Mouse (Mus musculus): ENCODE measurements around the gene Sipa1l1.

Gene Sipa1l1

DNA sequence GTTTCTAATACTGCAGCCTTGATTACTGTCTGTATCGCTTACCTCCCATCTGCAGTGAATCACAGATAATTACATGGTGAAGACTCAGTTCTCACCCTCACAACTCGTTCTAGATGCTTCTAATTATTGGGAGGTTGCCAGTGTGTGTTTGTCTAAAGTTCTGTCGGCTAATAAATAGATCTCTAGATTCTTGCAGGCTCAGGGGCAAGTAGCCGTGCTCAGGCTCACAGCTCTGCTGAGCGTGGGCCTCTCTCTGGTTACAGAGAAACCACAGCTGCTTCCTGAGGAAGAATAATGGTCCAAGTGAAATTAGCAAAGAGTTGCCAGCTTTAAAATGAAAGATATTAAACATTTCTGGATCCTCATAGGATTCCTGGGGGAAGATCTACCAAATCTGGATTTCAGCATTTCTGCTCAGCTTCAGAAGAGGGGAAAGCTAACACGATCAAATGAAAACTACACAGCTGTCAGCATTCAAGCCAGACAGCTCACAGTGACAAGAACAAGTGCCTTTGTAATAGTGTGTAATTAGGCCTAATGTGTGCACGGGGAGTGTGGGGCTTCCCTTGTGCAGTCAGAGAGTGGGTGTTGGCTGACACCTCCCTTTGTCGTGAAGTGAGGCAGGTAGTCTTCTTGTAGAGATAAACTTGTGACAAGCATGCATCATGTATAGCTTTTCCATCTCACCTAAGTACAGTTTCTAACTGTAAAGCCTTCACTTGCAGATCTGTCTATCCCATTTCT, 225.2 kb downstream of the Sipa1l1 start:
- no peak for DNase-seq

DNA sequence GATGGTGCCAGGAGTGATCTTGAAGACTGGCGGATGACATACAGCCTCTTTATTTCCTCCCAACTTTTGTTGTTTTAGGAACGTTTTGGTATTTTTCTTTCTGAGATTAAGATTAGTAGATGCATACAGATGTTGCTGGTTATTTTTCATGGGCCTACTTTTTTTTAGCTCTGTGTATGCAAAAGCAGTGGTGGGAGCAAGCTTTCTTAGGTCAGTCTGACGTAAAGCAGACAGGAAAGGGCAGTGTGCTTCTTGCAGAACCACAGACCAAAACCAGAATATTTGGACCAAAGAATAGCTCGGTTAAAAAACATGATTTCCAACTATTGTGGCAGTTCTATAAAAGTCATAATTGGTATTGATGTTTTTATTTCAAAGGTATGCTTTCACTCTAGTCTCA, 226.1 kb downstream of the Sipa1l1 start:
- no peak for DNase-seq

DNA sequence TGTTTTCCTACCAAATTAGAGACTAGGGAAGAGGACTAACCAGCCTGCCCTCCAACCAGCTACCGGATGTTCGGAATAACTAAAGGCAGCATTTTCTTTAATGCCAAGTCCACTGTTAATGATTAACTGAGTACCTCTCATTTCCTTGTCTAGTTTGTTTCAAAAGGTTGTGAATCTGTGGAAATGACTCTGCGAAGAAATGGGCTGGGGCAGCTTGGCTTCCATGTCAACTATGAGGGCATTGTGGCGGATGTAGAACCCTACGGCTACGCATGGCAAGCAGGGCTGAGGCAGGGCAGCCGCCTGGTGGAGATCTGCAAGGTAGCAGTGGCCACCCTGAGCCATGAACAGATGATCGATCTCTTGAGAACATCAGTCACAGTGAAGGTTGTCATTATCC, 228.1 kb downstream of the Sipa1l1 start:
- DNase-seq, result no peak

DNA sequence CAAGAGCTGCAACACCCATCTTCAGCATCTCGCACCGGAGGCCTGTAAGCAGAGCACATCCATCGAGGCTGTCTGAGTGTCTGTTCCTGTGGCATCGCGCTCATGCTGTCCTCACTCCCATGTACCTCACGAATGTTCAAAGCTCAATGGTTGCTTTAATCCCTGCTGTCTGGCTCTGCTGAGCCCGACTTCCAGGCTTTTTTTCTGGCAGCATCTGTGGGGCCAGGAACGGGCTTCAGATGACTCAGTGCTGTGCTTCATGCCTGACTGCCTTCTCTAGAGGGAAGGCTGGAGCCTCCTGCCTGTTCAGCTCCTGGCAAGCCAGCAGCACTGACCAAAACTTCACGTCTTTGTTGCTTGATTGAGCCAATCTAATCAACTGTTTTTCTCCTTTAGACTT, 228.6 kb downstream of the Sipa1l1 start:
- DNase-seq, result no peak

DNA sequence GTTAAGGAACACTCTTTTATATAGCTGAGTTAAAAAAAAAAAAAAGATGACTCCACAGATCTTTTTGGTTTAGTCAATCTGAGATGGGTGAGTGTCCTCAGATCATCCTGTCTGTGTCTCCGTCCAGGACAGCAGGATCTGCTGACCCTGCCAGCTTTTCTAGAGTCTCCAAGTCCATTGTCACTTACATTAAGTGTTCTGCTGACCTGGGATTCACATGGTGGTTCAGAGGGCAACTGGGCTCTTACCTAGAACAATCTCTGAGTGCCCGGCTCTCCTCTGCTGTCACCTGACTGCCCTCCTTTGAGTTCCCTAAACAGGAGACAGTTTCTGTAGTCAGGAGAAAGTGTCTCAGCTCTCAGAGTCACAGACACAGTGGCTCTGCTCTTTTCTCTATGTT, 229.8 kb downstream of the Sipa1l1 start:
- DNase-seq, result no peak

DNA sequence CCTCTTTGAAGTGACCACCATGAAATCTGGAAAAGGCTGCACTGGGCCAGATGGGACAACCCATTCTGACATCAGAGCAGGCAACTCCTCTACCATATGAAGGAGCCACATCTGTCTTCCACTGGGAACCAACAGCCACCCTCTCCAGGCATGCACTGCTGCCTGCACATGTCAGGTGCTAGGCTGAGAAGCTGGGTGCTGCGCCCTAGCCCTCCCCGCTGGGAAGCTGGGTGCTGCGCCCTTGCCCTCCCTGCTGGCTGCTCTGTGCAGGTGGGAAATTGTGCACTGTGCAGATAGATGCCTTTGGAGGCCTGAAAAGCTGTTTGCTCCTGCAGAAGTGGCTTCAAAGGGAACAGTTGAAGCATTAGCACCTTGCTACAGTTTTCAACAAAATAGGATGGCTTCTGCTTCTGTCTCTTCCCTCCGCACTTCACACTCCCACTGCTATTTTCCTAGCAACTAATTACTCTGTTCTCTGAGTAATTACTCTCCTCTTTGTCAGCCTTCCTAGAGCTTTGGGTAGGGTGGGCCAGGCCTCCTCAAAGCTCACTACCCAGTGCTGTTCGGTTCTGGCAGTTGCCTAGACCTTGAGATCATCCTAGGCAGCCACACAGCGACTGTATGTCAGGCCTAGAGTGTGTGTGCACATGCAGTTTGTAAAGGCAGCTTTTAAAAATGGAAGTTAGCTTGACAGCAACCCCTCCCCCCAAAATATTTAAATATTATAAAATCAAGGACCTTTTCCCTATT, 231.0 kb downstream of the Sipa1l1 start:
- peak; percentile 36 for DNase-seq

DNA sequence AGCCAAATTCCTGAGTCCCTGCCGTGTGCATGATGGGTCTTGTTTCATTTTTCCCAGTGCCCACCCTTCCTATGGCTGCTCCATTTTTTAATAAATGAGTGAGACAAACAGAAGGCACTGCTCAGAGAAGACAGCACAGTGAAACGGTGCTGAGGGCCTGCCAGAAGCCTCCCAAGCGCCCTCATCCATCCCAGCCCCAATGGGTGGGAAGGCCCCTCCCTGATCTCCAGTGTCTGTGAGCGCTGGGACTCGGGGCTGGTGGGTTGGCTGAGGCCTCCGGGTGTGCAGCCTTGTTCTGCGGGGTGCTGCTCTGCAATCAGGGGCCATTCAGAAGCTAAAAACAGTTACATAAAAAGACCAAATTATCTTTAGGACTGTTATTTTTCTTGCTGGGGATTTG, 231.7 kb downstream of the Sipa1l1 start:
- DNase-seq, result no peak

DNA sequence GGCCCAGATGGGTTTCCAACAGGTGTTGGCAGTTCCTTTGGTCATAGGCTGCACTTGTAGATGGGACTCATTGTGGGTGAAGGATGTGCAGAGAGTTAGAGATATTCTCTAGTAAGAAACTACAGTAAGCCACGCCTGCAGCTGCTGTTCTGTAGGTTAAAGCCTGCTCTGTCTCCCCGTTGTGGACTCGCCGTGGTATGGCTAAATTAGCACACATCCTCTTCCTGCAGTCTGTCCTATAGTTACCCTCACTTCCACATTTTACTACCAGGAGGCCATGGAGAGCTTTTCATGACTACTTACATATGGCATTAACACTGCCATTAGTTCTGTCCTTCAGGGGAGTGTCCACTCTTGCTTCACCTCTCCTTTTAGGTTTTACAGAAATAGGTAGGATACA, 232.3 kb downstream of the Sipa1l1 start:
- DNase-seq, result no peak

DNA sequence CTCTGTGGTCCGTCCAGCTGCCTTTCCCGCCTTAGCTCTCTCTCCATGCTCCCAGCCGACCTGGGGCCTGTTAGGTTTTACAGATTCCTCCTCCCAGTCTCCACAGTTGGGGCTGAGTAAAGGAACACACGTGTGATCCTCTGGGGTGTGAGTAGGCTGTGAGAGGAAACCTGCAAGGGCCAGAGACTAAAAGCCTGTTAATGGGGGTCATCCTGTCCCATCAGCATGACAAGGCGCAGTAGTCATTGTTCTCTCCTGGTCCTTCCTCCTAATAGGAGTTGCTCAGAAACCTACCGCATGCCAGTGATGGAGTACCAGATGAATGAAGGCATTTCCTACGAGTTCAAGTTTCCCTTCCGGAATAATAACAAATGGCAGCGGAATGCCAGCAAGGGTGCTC, 233.5 kb downstream of the Sipa1l1 start:
- no peak for DNase-seq

DNA sequence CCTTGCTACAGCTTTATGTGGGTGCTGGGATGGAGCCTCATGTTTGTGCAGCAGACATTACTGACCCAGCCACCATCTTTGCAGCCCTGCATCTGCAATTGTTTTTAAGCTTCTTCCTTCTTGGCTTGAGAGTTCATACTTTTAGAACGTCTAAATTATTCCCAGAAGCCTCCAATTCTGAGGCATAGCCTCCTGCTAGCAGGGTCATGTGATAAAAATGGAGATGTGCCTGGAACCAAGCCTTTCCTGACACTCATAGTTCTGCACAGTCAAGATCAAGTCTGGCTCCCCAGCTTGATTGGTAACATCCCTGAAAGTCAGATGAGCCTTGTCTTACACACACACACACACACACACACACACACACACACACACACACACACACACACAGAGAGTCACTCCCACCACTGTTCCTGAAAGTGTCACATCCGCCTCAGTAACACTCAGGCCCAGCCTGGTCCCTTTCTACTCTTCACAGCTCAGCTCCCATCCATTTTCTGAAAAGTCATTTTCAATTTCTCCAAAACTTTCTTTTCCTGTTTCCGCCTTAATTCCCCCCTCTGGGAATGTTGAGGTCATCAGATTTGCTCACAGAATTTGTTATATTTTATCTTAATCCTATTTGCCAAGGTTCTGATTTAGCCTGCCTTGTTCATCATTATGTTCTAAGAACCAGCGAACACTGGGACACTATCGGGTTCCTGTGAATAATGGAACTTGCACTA, 238.6 kb downstream of the Sipa1l1 start:
- no peak for DNase-seq

DNA sequence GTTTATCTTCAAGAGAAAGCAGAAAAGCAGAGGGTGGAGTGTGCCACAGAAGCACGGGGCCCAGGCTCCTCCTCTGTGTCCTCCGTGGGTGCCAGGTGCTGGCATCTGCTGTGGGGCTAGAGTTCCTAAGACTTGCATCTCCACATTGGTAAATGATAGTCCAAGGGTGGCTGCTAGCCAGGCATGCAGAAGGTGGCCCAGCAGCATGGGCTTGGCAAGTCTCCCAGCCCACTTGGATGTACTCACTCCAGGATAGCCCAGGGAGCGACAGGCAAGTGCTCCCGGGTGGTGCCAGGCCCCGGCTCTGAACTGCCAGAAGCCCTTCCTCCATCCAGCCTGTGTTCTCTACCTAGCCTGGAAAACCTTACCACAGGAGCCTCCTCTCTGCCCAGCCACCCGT, 239.4 kb downstream of the Sipa1l1 start:
- DNase-seq, result no peak

DNA sequence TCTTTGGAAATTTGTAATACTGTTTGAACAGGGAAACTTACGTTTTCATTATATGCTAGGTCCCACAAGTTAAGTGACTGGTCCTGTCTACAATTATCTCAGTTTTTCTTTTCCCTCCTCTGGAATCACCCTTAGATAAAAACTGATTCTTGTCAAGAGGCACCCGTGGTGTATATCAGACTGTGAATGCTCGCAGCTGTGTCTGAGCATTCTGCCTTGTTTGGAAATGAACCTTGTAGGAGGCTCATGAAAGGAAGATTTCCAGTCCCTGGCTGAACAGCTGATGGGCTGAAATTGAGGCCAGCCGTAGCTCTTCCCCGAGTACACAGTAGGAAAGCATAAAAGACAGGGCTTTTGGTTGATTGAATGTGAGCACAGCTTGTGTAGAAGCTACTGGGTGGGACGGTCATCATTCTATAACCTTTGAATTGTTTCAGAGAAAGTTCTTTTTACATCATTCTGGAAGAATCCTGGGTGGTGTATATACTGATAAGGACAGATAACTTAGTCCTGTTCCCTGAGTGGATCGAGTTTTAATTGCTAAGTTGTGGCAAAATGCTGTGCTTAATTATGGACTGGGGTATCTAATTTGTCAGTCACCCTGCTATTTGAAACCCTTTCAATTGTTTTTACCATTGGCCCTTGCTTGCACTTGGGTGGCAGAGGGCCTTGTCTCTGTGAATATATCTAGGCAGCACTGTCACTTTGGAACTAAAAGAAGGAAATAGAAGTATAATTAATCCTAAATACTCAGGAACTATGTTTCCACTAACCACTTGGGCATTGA, 240.8 kb downstream of the Sipa1l1 start:
- DNase-seq, result no peak

DNA sequence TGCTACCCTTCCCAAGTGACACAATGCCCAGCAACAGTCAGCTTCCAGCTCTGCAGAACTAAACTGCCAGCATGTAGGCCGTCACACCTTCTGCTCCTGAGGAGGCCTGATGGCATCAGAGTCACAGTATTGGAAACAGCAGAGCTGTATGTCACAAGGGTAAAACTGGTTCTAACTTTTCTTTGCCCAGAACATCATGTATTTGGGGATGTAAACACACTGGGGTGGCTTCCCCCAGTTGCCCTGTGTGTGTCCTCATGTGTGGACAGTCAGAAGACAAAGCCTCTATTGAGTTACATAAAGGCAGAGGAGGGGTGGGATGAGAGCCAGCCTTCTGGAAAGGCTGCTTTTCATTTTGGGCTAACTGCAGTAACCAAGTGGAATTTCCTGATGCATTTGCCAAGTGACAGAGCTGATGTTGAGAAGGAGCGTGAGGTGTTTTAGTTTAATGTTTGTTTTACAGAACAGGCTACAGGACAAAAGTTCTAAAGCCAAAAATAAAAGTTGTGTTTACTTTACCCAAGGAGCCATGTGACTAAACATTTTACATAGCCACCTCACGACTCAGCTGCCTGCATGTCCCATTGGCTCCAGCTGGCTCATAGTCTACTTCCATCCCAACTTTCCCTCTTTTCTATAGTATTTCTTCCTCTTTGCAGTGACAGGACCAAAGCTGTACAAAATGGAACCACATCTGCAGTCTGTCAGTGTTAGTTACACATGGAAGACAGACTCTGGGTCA, 243.3 kb downstream of the Sipa1l1 start:
- DNase-seq, result no peak

DNA sequence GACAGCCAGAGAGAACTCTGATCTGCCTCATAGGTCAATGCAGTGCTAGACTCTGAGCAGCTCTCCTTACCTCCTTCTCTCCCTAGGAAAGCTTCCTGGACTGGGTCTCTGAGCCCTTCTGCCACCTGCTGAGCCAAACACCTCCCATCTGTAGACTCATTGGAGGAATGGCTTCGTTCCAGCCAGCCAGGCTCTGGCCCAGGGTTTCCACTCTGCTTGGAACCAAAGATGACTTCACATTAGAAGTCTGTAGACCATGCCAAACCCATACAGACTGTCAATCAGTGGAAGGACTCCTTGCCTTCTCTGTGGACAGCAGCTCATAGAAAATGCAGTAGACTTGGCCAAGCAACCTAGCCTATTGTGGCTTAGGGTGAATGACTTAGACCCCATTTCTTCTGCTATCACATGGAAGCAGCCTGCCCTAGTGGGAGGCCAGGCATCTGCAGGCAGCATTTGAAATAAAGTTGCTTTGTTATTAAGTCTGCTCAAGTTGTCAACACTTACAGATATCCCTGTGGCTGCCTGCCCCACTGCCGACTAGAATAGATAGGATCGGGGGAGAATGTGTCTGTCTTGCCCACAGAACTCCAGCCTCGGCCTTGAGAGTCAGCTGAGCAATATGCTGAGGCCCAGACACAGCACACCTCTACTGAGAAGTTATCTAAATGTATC, 246.7 kb downstream of the Sipa1l1 start:
- no peak for DNase-seq

DNA sequence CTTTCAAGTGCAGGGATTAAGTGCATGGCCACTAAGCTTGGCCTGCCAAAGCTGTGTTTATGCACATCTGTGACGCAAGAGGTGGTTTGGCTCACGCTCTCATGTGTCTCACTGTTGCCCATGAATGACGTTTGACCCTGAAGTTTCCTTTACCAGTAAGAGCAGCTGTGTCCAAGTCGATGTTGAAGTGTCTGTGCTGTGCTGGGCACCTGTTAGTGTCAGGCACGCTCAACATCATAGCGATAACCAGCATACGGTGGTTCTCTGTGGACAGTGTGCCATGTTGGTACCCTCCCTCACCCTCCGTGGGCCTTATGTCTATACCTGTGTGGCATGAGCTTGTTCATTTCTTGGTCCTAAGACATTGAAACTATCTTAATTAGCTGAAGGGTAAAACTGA, 249.9 kb downstream of the Sipa1l1 start:
- no peak for DNase-seq

DNA sequence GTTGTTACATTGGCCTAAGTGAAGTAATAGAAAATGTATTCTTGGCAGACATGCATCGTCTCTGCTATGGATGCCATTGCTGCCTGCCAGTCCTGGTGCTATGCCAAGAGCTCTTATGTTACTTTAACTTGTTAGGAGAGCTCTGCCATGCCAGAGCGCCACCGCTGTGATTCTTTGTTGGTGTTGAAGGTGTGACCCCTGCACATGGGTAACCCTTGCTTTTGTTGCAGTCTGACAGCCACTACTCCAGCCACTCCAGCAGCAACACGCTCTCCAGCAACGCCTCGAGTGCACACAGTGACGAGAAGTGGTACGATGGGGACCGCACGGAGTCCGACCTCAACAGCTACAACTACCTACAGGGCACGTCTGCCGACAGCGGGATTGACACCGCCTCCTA, 255.7 kb downstream of the Sipa1l1 start:
- DNase-seq, result no peak

DNA sequence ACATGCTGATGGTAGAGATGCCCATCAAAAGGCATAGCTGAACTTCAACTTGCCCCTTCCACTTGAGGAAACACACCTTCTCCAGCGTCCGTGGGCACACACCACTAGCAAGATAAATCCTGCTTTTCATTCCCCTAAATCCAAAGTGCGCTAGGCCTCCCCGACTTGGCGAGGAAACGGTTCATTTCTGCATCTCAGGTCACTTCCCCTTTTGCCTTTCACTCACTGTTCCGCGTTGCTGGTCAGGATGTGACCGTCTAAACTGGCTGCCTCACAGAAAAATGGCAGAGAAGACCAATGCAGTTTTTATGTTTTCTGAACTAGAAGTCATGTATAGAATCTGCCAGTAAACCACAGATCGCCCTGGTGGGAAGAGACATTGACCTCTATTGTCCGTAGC, 256.7 kb downstream of the Sipa1l1 start:
- DNase-seq, result no peak

DNA sequence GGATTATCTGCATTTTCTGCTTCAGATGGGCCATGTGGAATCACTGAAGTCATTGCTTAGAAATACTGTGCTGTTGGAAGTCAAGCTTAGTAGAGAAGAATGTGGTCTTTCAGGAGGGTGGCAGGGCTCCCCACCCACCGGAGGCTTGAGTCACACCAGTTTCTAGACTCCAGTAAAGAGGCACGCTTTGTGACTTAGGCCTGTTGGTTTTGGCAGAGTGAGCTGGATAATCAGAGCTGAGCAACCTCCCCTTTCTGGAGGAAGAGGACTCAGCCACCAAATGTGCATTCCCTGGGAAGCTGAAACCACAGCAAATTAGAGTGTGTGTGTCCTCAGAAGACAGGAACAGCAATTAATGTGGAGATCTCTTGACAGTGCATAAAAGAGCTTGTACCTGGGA, 258.3 kb downstream of the Sipa1l1 start:
- no peak for DNase-seq

DNA sequence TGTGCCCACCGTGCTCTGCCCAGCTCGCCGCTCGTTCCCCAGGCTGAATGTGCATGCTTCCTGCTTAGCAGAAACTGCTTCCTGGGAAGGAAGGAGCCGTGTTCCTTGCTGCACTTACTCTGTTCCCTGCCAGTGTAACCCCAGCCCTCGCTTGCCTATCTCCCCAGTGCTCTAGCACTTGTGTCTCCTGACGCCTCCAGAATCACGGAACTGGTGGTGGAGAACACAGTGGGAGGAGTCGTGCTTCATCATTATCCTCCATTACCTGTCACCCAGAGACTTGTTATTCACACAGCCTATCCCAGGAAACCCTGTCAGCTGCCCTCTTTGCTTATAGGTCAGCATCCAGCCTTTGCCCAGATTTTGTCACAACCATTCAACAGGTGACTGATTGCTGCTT, 259.3 kb downstream of the Sipa1l1 start:
- DNase-seq, result no peak

DNA sequence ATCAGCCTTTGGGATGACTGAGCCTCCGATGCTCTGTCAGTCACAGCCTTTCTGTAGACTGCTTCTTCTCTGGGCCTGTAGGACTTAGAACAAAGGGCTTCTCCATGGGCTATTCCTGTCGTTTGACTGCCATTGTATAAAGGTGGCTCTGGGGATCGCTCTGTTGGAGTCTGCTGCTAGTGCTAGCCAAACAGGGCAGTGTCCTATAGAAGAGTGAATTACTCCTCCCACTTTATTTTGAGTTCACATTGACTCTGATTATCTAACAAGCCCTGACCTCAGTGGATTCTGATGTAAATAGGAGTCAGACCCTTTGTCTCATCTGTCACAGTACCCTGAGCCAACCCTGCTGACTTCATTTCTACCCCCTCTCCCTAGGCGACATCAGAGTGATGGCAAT, 264.2 kb downstream of the Sipa1l1 start:
- DNase-seq, result no peak

DNA sequence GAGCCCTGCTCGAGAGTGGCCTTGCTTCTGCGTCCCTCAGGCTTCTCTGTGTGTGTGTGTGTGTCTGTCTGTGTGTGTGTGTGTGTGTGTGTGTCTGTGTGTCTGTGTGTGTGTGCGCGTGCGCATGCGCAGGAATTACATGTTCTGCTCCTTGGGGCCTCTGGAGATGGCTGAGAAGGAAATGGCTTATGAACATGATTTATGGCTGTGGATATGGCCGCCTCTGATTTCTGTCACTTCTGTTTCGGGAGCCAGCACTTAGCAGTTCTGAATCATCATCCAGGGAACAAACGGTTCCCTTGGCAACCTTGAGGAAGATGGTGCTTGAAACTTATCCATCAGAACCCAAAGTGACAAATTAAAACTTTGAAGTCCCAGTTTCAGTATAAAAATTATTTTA, 265.5 kb downstream of the Sipa1l1 start:
- no peak for DNase-seq

DNA sequence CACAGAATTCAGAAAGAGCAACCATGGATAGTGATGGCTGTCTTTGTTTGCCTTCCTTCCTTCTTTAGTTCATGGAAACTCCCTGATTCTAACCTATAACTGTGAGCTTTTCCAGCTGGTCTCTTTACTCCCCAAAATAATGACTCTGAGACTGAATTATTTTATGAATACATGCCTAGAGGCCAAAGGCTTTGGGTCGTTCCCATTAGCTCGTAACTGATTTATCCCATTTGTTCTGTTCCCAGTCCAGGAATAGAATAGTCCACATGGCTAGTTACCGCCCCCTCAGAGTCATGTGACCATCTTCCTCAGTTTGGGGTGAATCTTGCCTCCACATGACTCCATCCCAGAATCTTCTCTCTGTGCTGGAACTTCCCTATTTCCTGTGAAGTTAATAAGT, 272.4 kb downstream of the Sipa1l1 start:
- no peak for DNase-seq
